Mouse (Mus musculus): ENCODE measurements around the gene 4930503B20Rik.

Gene 4930503B20Rik

DNA sequence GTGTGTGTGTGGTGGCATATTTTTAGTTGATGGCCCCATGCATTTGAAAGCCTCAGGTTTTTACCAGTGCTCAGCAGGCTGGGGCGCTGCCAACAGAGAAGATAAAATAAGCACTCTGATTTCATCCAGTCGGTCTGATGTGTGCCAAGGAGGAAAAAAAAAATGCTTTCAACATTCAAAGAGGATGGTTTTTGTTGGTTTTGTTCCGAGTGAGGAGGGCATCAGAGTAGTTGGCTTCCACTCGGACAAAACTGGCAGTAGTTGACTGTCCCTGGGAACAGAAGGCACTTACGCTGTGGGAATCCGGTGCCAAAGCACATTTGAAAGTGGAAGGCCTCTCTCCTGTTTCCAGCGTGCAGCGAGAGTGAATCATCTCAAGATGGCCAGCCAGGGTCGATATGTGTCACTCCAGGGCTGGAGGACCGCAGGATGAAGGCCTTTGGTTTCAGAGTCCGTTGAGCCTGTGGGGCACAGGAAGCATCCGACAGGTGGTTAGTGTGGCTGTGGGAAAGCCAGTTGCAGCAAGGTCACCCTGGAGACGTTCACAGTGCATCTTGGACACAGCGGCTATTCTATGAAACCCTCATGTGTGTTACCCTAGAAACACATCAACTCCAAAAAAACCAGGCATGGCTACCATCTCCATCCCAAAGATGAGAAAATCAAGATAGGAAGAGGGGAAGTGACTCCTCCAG is 30.4 kb downstream of the 4930503B20Rik start:
- DNase-seq (ENCODE audit: low read depth, low spot score): no peak
- H3K36me3 ChIP-seq (ENCODE audit: control insufficient read depth, insufficient read depth, low read length, poor library complexity, severe bottlenecking): no peaks in the 10 kb centered on the region
- no peaks in the 10 kb centered on the region for H3K27me3 ChIP-seq (ENCODE audit: control insufficient read depth, insufficient read depth, low read length, poor library complexity, severe bottlenecking)

DNA sequence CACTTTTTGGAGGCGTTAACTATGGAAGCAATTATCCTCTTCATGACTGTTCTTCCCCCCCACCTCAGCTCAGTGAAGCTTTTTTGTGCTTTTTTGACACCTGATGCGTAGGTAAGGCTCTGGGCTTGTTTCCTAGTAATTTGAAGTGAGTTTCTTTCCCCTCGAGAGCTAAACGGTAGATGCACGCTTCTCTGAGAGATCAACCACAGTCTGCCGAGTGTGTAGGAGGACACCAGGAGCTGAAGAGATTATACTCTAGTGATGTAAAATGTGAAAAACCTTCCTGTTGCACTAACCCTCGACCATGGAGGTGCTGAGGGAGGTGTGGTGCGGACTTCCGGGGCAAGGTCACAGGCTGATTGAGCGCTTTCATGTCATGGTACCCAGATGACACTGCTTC is 31.0 kb downstream of the 4930503B20Rik start:
- Histone ChIP-seq H3K36me3 (ENCODE audit: control insufficient read depth, insufficient read depth, low read length, poor library complexity, severe bottlenecking) (no peaks in the 10 kb centered on the region), H3K27me3 (ENCODE audit: control insufficient read depth, insufficient read depth, low read length, poor library complexity, severe bottlenecking) (no peaks in the 10 kb centered on the region)
- no peak for DNase-seq (ENCODE audit: low read depth, low spot score)

DNA sequence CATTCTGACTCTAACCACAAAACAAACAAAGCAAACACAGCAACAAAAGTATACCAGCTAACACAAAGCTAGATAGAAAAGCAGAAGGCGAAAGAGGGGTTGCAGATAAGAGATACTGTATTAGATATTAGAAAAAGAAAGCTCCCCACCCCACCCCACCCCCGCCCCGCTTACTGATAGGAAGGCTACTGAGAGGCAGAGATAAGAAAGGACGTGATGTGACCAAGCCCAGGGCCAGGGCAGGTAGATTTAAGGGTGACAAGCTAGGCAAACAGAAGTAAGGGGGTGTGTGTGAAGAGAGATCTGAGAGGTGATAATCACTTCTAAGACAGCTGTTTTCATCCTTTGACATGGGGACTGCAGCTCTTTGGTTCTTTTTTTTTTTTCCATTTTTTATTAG is 32.8 kb downstream of the 4930503B20Rik start:
- DNase-seq (ENCODE audit: low read depth, low spot score): no peak
- H3K27me3 ChIP-seq (ENCODE audit: control insufficient read depth, insufficient read depth, low read length, poor library complexity, severe bottlenecking): no peaks in the 10 kb centered on the region
- no peaks in the 10 kb centered on the region for H3K36me3 ChIP-seq (ENCODE audit: control insufficient read depth, insufficient read depth, low read length, poor library complexity, severe bottlenecking)

DNA sequence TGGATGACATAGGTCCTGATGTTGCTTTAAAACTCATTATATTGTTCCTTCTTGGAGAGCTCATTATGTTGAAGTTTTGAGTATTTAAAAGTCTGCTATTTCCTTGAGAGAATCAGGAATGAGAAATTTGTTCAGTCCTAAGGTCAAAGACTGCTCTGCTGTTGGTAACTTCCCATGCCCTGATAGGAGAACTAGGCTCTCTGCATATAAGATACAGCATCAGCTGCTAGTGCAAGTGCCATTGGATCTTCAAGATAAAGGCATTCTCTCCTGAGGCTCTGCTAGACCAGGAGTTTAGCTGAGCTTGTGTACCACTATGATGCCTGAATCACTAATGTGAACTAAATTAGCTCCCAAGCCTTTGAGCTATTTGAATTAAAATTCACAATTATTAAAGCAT is 33.2 kb downstream of the 4930503B20Rik start:
- no peaks in the 10 kb centered on the region for H3K36me3 ChIP-seq (ENCODE audit: control insufficient read depth, insufficient read depth, low read length, poor library complexity, severe bottlenecking)
- no peaks in the 10 kb centered on the region for H3K27me3 ChIP-seq (ENCODE audit: control insufficient read depth, insufficient read depth, low read length, poor library complexity, severe bottlenecking)
- no peak for DNase-seq (ENCODE audit: low read depth, low spot score)

DNA sequence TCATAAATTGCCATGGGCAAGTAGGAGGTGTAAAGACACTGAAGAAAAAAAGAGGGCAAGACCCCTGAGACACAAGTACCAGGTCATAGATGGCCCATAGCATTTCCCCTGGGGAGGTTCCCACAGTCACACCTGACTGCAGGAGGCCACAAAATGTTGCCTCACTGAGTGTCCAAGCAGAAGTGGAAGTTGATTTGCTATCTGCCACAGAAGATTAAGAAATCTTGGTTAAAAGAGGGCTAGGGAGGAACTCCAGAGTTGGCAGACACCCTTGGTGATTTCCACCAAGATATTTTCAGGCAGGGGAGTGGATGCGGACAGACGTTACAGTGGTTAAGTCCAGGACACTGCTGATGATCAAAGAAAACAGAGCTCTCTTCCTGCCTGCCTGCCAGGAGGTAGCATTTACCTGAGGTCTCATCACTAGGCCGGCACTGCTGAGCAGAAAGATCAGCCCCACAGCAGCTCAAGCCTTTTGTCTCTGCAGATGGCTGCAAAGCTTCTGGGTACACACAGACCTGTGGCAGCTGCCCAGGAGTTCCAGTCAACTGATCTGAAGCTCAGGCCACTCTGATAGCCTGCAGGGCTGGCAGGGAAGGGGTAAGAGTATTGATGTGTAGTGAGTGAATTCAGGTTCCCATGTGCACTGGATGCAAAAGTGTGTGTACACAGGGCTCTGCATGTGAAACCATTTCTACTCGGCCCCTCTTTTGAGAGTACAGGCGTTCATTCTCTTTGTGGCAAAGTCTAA is 34.4 kb downstream of the 4930503B20Rik start:
- no peaks in the 10 kb centered on the region for H3K27me3 ChIP-seq (ENCODE audit: control insufficient read depth, insufficient read depth, low read length, poor library complexity, severe bottlenecking)
- no peak for DNase-seq (ENCODE audit: low read depth, low spot score)
- H3K36me3 ChIP-seq (ENCODE audit: control insufficient read depth, insufficient read depth, low read length, poor library complexity, severe bottlenecking): no peaks in the 10 kb centered on the region

DNA sequence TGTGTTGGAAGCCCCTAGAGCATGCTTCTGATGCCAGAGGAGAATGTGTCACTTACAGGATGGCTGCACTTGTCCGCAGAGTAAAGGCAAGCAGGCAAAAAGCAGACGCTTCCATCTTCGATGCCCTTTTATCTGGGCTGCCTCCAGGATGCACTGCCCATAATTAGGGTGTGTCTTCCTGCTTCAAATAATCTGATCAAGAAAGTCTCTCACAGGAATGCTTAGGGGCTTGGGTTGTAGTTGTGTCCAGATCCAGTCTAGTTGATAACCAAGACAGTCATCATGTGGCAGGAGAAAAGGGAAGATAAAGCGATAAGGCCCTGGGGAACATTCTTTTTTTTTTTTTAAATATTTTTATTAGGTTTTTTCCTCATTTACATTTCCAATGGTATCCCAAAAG is 35.6 kb downstream of the 4930503B20Rik start, which contains the start of gene Dnase2b:
Dnase2b (minus strand) TSS at position 101 of the 400 bp plus-strand sequence.
- no peak for DNase-seq (ENCODE audit: low read depth, low spot score)
- no peaks in the 10 kb centered on the region for H3K36me3 ChIP-seq (ENCODE audit: control insufficient read depth, insufficient read depth, low read length, poor library complexity, severe bottlenecking)
- no peaks in the 10 kb centered on the region for H3K27me3 ChIP-seq (ENCODE audit: control insufficient read depth, insufficient read depth, low read length, poor library complexity, severe bottlenecking)

DNA sequence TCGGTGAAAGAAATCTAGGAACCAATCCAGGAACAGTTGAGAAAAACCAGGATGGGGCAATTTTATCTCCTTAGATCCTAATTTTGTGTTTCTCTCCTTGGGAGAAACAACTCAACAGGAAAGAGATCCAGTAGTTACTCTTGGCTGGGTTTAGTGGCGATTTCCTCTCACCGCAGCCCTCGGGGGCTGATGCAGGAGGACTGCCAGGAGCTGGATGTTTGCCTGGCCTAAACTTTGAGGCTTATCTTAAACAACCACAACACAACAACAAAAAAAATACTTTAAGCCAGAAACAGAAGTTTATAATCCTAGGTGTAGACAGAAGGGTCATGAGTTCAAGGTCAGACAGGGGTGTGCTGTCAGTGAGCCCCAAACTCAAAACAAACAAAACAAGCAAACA is 39.3 kb downstream of the 4930503B20Rik start:
- no peak for DNase-seq (ENCODE audit: low read depth, low spot score)
- no peaks in the 10 kb centered on the region for H3K27me3 ChIP-seq (ENCODE audit: control insufficient read depth, insufficient read depth, low read length, poor library complexity, severe bottlenecking)
- no peaks in the 10 kb centered on the region for H3K36me3 ChIP-seq (ENCODE audit: control insufficient read depth, insufficient read depth, low read length, poor library complexity, severe bottlenecking)

DNA sequence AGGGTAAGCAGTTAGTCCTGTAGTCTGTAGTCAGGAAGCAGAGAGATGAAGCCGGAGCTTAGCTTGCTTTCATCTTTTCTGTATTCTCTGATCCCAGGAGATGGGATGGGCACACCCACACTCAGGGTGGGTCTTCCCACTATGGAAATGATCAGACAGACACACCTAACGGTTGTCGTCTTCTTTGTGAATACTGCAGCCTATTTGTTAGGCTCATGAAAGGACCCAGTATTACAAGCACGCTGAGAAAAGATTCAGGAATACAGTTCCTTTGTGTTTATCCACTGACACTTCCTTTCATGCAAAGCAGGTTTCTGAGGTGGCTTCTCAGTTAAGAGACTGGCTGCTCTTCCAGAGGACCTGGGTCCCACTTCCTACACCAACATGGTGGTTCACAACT is 39.9 kb downstream of the 4930503B20Rik start:
- H3K27me3 ChIP-seq (ENCODE audit: control insufficient read depth, insufficient read depth, low read length, poor library complexity, severe bottlenecking): no peaks in the 10 kb centered on the region
- DNase-seq (ENCODE audit: low read depth, low spot score): no peak

DNA sequence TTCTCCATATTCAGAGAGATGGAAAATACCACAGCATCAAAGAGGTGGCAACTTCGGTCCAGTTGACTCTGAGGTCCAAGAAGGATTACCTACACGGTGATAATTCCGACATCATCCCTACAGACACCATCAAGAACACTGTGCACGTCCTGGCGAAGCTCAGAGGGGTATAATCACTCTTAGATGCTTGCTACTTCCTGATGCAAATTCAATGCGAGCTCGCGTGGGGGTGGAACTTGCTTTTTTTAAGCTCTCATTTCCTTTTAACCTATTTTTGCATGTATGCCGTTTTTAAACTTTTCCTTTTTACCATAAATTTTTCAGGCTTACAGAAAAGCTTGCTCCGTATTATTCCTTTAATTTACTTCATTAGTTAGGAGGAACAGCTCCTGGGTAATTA is 40.8 kb downstream of the 4930503B20Rik start:
- H3K27me3 ChIP-seq (ENCODE audit: control insufficient read depth, insufficient read depth, low read length, poor library complexity, severe bottlenecking): no peaks in the 10 kb centered on the region
- no peak for DNase-seq (ENCODE audit: low read depth, low spot score)
- no peaks in the 10 kb centered on the region for H3K36me3 ChIP-seq (ENCODE audit: control insufficient read depth, insufficient read depth, low read length, poor library complexity, severe bottlenecking)

More for the DNA sequence above, 39.9 kb downstream of the 4930503B20Rik start:
- H3K36me3 ChIP-seq (ENCODE audit: control insufficient read depth, insufficient read depth, low read length, poor library complexity, severe bottlenecking): no peaks in the 10 kb centered on the region

DNA sequence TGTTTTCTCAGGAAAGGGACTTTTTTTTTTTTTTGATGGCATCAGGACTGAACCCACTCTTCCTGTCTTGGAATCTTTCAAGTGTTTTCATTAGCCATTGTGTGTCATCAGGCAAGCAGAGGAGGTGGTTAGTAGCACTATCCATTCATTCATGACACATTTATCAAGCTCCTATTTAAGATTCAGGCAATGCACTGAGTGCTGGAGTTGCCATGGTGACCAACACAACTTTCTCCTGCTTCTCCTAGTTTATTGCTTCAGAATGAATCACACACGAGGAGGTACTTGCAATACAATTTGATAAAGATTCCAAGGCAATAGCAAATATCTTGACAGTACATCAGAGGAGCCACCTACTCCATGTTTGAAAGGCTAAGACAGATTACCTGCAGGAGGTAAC is 43.7 kb downstream of the 4930503B20Rik start:
- H3K36me3 ChIP-seq (ENCODE audit: control insufficient read depth, insufficient read depth, low read length, poor library complexity, severe bottlenecking): no peaks in the 10 kb centered on the region
- DNase-seq (ENCODE audit: low read depth, low spot score): no peak
- H3K27me3 ChIP-seq (ENCODE audit: control insufficient read depth, insufficient read depth, low read length, poor library complexity, severe bottlenecking): no peaks in the 10 kb centered on the region

DNA sequence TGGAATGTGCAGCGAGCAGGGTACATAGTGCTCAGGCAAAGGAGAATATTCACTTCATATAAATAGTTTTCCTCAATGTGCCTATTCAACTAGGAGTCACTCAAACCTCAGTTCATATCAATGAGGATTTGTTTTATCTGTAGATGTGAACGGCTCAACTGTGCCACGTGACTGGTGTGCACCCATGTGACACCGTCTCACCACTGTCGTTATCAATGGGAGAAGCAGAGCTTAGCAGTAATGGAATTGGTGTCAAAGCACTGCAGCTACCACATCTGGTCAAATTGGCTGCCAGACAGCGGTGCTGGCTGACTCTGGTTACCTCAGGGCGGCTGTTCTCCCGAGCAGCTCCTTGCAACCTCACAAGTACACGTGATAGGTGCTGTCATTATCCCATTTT is 46.5 kb downstream of the 4930503B20Rik start:
- Histone ChIP-seq H3K36me3 (ENCODE audit: control insufficient read depth, insufficient read depth, low read length, poor library complexity, severe bottlenecking) (no peaks in the 10 kb centered on the region), H3K27me3 (ENCODE audit: control insufficient read depth, insufficient read depth, low read length, poor library complexity, severe bottlenecking) (no peaks in the 10 kb centered on the region)
- no peak for DNase-seq (ENCODE audit: low read depth, low spot score)

DNA sequence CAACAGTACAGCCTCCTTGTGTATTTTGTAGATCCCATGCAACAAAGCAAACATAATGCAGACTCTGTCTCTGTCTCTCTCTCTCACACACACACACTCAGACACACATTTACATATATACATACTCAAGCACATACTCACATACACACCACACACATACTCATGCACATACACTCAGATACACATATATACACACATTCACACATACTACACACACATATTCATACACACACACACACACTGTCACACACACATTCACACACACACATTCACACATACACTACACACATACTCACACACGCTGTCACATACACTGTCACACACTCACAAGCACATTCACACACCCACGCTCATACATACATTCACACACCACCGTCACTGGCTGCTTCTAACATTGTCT is 48.6 kb downstream of the 4930503B20Rik start:
- H3K36me3 ChIP-seq (ENCODE audit: control insufficient read depth, insufficient read depth, low read length, poor library complexity, severe bottlenecking): no peaks in the 10 kb centered on the region
- DNase-seq (ENCODE audit: low read depth, low spot score): no peak
- H3K27me3 ChIP-seq (ENCODE audit: control insufficient read depth, insufficient read depth, low read length, poor library complexity, severe bottlenecking): no peaks in the 10 kb centered on the region

DNA sequence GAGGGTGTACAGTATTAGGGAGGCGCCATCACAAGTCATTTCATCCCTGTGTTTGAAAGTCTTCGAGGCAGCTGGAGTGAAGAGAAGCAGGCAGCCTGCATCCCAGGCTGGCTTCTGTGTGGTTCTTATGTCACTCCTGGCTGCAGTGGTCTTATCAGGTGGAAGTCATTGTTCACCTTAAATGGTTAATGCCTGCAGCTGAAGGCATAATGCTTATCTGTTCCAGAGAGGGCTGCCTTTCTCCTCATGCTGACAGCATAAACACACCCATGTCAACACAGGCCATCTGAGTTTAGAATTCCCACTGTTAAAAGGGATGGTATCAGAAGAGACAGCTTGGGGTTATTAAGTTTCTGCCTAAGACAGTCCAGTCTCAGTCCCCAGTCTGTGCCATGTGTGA is 49.9 kb downstream of the 4930503B20Rik start:
- no peak for DNase-seq (ENCODE audit: low read depth, low spot score)
- H3K36me3 ChIP-seq (ENCODE audit: control insufficient read depth, insufficient read depth, low read length, poor library complexity, severe bottlenecking): no peaks in the 10 kb centered on the region
- no peaks in the 10 kb centered on the region for H3K27me3 ChIP-seq (ENCODE audit: control insufficient read depth, insufficient read depth, low read length, poor library complexity, severe bottlenecking)

DNA sequence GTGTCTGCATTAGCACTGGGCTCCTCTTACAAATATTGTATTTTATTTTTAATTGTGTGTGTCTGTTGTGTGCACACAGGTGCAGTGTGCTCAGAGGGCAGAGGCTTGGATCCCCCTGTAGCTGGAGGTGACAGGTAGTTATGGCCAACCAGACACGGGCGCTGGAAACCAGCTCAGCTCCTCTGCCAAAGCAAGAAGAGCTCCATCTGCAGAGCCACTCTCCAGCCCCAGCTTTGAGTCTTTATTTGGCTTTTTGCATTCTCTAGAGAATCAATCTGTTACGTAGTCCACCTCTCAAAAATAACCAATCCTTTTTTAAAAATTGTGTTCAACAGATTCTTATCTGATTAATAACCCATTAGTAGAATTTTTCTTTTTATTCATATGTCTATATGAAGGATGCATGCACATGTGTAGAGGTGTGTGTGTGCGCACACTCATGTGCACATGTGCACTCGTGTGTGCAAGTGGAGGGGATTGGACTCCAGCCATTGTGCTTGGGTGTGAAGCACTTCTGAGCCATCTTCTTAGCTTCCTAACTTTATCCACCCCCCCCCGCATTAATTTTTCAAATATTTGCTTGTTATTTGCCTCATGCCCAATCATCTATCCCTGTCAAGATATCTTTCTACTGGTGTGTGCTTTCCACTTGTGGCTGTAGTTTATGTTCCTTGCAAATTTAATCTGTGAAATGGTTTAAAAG is 51.8 kb downstream of the 4930503B20Rik start:
- no peaks in the 10 kb centered on the region for H3K36me3 ChIP-seq (ENCODE audit: control insufficient read depth, insufficient read depth, low read length, poor library complexity, severe bottlenecking)
- no peak for DNase-seq (ENCODE audit: low read depth, low spot score)
- no peaks in the 10 kb centered on the region for H3K27me3 ChIP-seq (ENCODE audit: control insufficient read depth, insufficient read depth, low read length, poor library complexity, severe bottlenecking)

DNA sequence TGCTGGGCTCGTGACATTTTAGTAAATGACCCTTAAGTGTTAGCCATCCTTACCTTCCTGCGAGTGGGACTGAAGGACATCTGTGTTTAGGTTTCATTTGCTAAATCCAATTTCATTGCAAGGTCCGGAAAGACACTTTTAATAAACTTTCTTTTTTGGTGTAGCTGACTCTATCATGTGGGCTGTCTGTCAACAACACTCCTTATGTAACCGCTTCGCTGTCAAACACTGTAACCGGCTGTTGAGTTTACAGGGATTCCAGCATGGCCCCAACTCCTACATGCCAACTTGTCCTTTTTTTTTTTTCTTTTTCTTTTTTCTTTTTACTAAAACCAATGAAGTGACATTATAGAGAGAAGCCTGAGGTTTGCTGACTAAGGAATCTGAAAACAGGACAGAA is 52.7 kb downstream of the 4930503B20Rik start:
- no peak for DNase-seq (ENCODE audit: low read depth, low spot score)

More for the DNA sequence above, 52.7 kb downstream of the 4930503B20Rik start:
- H3K36me3 ChIP-seq (ENCODE audit: control insufficient read depth, insufficient read depth, low read length, poor library complexity, severe bottlenecking): no peaks in the 10 kb centered on the region
- no peaks in the 10 kb centered on the region for H3K27me3 ChIP-seq (ENCODE audit: control insufficient read depth, insufficient read depth, low read length, poor library complexity, severe bottlenecking)

Measured in splenic B cell, adult 2 months (primary cell).